Mouse (Mus musculus) ovary, adult 18-20 months (tissue): ENCODE measurements around the gene Cldn15.
A peak's percentile ranks its signal among the peaks of the same experiment; 100 is the strongest.
"Not testable (repeated sequence)": the region's sequence is repeated elsewhere in the genome, so short reads cannot be mapped to it uniquely, and the experiment has no call there.

Experiments used
- DNase-seq: peaks from one replicate; pipeline ENCODE4 v3.0.0; 2022; ENCODE audit warnings: low spot score, mixed read lengths

Cldn15 gene

GRCm38 (mm10) chr5:136966331-136966730, at the start of gene Cldn15:
TSS of gene Cldn15 (plus strand) at chr5:136966616.
- no peak for DNase-seq

- no peak for DNase-seq
Measured at GRCm38 (mm10) chr5:136917613-136918242, 48.7 kb upstream of the Cldn15 start.

- peak; percentile 44 for DNase-seq
Measured at GRCm38 (mm10) chr5:136918655-136919472, 47.6 kb upstream of the Cldn15 start.

- DNase-seq: no peak
Measured at GRCm38 (mm10) chr5:136919546-136920301, 46.7 kb upstream of the Cldn15 start.

- no peak for DNase-seq
Measured at GRCm38 (mm10) chr5:136922830-136923229, 43.6 kb upstream of the Cldn15 start.

- DNase-seq: no peak
Measured at GRCm38 (mm10) chr5:136923751-136924478, 42.5 kb upstream of the Cldn15 start.

GRCm38 (mm10) chr5:136929073-136929472, 37.3 kb upstream of the Cldn15 start:
- DNase-seq: peak; percentile 46

- DNase-seq: no peak
Measured at GRCm38 (mm10) chr5:136931896-136932295, 34.5 kb upstream of the Cldn15 start.

GRCm38 (mm10) chr5:136932956-136933355, 33.5 kb upstream of the Cldn15 start:
- no peak for DNase-seq

GRCm38 (mm10) chr5:136933930-136934329, 32.5 kb upstream of the Cldn15 start:
- no peak for DNase-seq

GRCm38 (mm10) chr5:136935905-136936695, 30.3 kb upstream of the Cldn15 start:
- DNase-seq: no peak

GRCm38 (mm10) chr5:136936750-136937149, 29.7 kb upstream of the Cldn15 start:
- DNase-seq: no peak

- no peak for DNase-seq
Measured at GRCm38 (mm10) chr5:136937621-136938020, 28.8 kb upstream of the Cldn15 start.

GRCm38 (mm10) chr5:136939284-136939683, 27.1 kb upstream of the Cldn15 start:
- DNase-seq: no peak

- not testable (repeated sequence) for DNase-seq
Measured at GRCm38 (mm10) chr5:136940029-136940428, 26.4 kb upstream of the Cldn15 start.

GRCm38 (mm10) chr5:136940845-136941560, 25.4 kb upstream of the Cldn15 start:
- DNase-seq: no peak

- DNase-seq: no peak
Measured at GRCm38 (mm10) chr5:136942781-136943180, 23.6 kb upstream of the Cldn15 start.

GRCm38 (mm10) chr5:136943382-136943781, 23.0 kb upstream of the Cldn15 start:
- no peak for DNase-seq

- DNase-seq: no peak
Measured at GRCm38 (mm10) chr5:136945084-136945483, 21.3 kb upstream of the Cldn15 start.

- DNase-seq: no peak
Measured at GRCm38 (mm10) chr5:136947874-136948273, 18.5 kb upstream of the Cldn15 start.
